Mouse (Mus musculus) hindbrain, postnatal 0 days (tissue): ENCODE measurements around the gene Fcgr4. TPM values are rescaled to one million over a fixed set of nuclear protein-coding genes. Genes with fewer than 3 reads are reported as not detected.

Experiments used
- ATAC-seq: fragments of 200-750 bp; cut with Nextera tagmentation; 2 replicates; pipeline ENCODE4 v1.8.0; 2017; ENCODE audit warnings: mild to moderate bottlenecking, moderate TSS enrichment, moderate library complexity
- DNase-seq: peaks from one replicate; pipeline ENCODE4 v3.0.0-alpha.2; 2015; ENCODE audit warnings: low spot score
- H3K27ac ChIP-seq: fragments of 300-500 bp; sonication (generic); 2 replicates; pipeline ENCODE4 v1.5.1; 2014; ENCODE audit warnings: mild to moderate bottlenecking
- H3K27me3 ChIP-seq: fragments of 300-500 bp; sonication (generic); 2 replicates; pipeline ENCODE4 v1.6.1; 2014; ENCODE audit warnings: low read length, mixed read lengths; ENCODE audit not compliant: insufficient read depth
- H3K36me3 ChIP-seq: fragments of 300-500 bp; sonication (generic); 2 replicates; pipeline ENCODE4 v1.6.1; 2014; ENCODE audit warnings: low read length, mixed read lengths; ENCODE audit not compliant: insufficient read depth
- H3K4me1 ChIP-seq: fragments of 300-500 bp; sonication (generic); 2 replicates; pipeline ENCODE4 v1.6.1; 2014; ENCODE audit warnings: antibody characterized with exemption, low read length, mixed read lengths; ENCODE audit not compliant: insufficient read depth
- H3K4me2 ChIP-seq: fragments of 300-500 bp; sonication (generic); 2 replicates; pipeline ENCODE4 v1.6.1; 2014; ENCODE audit warnings: low read depth, mild to moderate bottlenecking, low read length, moderate library complexity, mixed read lengths
- H3K4me3 ChIP-seq: fragments of 300-500 bp; sonication (generic); 2 replicates; pipeline ENCODE4 v1.5.1; 2014; ENCODE audit warnings: low read length
- H3K9ac ChIP-seq: fragments of 300-500 bp; sonication (generic); replicated peaks from 2 replicates; pipeline ENCODE4 v1.6.1; 2014; ENCODE audit warnings: mild to moderate bottlenecking, low read length, moderate library complexity, mixed read lengths
- H3K9me3 ChIP-seq: fragments of 300-500 bp; sonication (generic); 2 replicates; pipeline ENCODE4 v1.6.1; 2016; ENCODE audit warnings: low read length, mixed read lengths
- CTCF ChIP-seq: IDR thresholded peaks from 2 replicates; pipeline ENCODE4 v1.5.1; 2016; ENCODE audit warnings: antibody characterized with exemption, control low read depth, low read depth
- WGBS: fragments of 180-500 bp; shearing (Covaris S2); extraction: QIAGEN DNeasy Blood & Tissue Kit; methylation state at CpG from one replicate; pipeline ENCODE4 v1.1.7; 2014; 5-methylcytosine and 5-hydroxymethylcytosine counted together
- polyA plus RNA-seq: library from polyadenylated mRNA; unstranded; fragments of >200 nt; fragmentation: Nextera tagmentation; extraction: Ambion mirVana; gene quantifications from 2 replicates; pipeline ENCODE4 v1.2.1, GENCODE M21; 2015
- total RNA-seq: library from RNA; depleted of rRNA; stranded (reverse); fragments of >200 nt; gene quantifications from 2 replicates; pipeline ENCODE4 v1.2.3, GENCODE M21; 2014

Fcgr4 gene
- total and polyA plus RNA-seq, 2 experiments from 2014 or later, result 0.71 TPM; not detected in 1

DNA sequence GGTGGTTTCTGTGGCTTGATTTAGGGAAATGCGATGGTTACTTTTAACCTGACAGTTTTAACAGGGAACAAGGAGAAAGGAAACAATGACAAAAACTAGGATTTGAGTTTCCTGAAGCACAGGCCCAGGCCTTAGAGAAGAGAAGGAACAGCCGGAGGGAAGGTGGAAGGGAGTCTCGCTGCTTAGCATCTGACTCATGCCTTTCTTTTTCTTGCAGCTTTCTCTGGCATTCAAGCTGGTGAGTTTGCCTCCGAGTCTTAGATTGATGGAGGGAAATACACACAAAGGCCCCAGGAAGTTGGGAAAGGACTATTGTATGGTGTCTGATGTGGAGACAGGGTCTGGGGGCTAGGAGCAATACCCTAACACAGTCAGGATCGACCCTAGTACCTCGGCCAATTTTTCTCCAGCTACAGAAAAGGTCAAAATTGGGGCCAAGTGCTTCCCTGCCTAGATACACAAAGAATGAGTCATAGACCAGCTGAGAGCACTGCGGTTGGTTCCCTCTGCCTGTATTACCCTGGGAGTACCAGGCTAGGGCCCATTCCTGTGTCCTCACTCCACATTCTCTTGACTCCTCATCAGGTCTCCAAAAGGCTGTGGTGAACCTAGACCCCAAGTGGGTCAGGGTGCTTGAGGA lies 711 bp downstream of the Fcgr4 start:
- H3K36me3 ChIP-seq, result no peaks in the 10 kb centered on the region
- WGBS, result 70% methylated on average over 7 of the region's 7 CpGs

DNA sequence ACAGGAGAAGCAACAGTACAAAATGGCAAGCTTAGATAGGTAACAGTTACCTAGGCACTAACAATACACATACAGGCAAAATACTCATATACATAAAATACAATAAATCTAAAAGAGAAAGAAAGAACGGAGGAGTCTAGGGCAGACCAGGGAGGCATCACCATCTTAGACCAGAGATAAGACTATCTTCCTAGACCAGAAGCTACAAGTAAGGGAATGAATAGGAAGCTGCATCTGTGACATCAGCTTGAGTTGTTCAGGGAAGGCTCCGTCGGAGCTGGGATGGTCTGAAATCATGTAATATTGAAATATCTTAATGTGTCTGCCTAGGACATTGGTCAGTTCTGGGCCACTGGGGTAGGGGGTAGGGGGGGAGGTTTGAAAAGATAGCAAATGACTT lies 13.0 kb downstream of the Fcgr4 start:
- TF ChIP-seq CTCF, result no peak
- no peaks in the 10 kb centered on the region for H3K36me3 ChIP-seq
- no peaks in the 10 kb centered on the region for H3K9me3 ChIP-seq
- H3K27me3 ChIP-seq, result no peaks in the 10 kb centered on the region
- no peaks in the 10 kb centered on the region for H3K4me1 ChIP-seq
- H3K4me3 ChIP-seq, result no peak overlapping the region
- H3K9ac ChIP-seq, result no peak overlapping the region
- H3K4me2 ChIP-seq, result no peak overlapping the region
- WGBS, result 95% methylated on average over 3 of the region's 3 CpGs
- no peak overlapping the region for H3K27ac ChIP-seq
- DNase-seq (no peak), ATAC-seq (no peak)

More for the DNA sequence above, 711 bp downstream of the Fcgr4 start:
- H3K27ac ChIP-seq, result no peak overlapping the region
- no peak overlapping the region for H3K4me3 ChIP-seq
- TF ChIP-seq CTCF, result no peak
- DNase-seq (no peak), ATAC-seq (no peak)
- no peaks in the 10 kb centered on the region for H3K9me3 ChIP-seq
- no peaks in the 10 kb centered on the region for H3K27me3 ChIP-seq
- no peaks in the 10 kb centered on the region for H3K4me1 ChIP-seq
- H3K4me2 ChIP-seq, result no peak overlapping the region
- H3K9ac ChIP-seq, result no peak overlapping the region

DNA sequence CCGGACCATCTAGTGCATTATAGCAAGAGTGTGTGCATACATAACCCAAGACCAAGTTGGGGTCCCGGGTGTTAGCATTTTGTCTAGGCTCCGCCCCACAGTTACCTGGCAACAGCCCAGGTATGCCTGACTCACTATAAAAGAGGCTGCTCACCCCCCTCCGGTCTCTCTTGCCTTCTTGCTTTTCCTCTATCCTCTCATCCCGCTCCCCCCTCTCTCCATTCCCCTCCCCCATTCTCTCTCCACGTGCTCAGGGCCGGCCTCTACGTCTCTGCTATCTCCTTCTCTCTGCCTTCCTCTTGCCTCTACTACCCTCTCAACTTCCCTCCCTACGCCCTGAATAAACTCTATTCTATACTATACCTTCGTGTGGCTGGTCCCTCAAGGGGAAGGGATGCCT lies 14.0 kb downstream of the Fcgr4 start:
- Histone ChIP-seq H3K9ac (peak overlapping the region; percentile 40), H3K36me3 (no peaks in the 10 kb centered on the region), H3K4me1 (no peaks in the 10 kb centered on the region), H3K9me3 (no peaks in the 10 kb centered on the region), H3K4me3 (peak overlapping the region; percentile 57), H3K27ac (no peak overlapping the region), H3K27me3 (no peaks in the 10 kb centered on the region), H3K4me2 (peak overlapping the region; percentile 95)
- WGBS, result 5% methylated on average over 9 of the region's 10 CpGs
- ATAC-seq, result peak; percentile 49; the same call in 1 of the 2 replicates
- no peak for TF ChIP-seq CTCF
- DNase-seq, result peak; percentile 41

DNA sequence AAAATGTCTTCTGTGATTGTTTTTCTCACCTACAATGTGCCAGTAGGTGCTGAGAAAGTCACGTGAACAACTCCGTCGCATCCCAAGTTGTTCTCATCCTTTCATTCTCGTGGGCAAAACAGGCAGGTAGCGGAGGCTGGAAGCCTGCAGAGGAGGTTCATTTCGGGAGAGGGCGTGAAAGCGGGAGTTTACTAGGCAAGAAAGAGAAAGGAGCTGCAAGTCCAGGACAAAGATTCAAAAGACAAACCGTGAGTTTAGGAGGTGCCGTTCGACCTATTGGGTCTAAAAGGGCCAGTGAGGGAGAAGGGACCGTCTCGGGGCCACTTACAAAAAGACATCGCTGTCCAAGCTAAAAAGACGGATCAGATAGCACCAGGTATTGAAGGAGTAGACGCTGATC lies 14.5 kb downstream of the Fcgr4 start:
- TF ChIP-seq CTCF, result no peak
- ATAC-seq (no peak), DNase-seq (peak; percentile 46)
- Histone ChIP-seq H3K9me3 (no peaks in the 10 kb centered on the region), H3K4me3 (peak overlapping the region; percentile 57), H3K4me1 (no peaks in the 10 kb centered on the region), H3K36me3 (no peaks in the 10 kb centered on the region), H3K9ac (peak overlapping the region; percentile 40), H3K27me3 (no peaks in the 10 kb centered on the region), H3K27ac (no peak overlapping the region), H3K4me2 (peak overlapping the region; percentile 95)
- WGBS, result under 1% methylated on average over 16 of the region's 16 CpGs

DNA sequence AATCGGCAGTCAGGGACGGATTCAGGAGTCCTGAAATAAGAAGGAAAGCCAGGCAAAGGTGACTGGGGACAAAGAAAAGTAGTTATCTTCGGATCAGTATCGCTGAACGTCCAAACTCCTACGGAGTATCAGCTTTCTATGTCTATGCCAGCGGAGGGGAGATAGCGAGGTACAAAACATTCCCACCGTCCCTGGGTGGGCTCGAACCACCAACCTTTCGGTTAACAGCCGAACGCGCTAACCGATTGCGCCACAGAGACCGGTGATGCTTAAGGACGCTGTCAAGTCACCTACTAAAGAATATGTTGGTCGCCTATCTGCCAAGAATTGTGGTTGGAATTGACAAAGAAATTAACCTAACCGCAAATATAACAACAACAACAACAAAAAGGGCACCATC lies 15.0 kb downstream of the Fcgr4 start:
- Histone ChIP-seq H3K4me3 (peak overlapping the region; percentile 57), H3K36me3 (no peaks in the 10 kb centered on the region), H3K4me1 (no peaks in the 10 kb centered on the region), H3K9me3 (no peaks in the 10 kb centered on the region), H3K27me3 (no peaks in the 10 kb centered on the region), H3K4me2 (peak overlapping the region; percentile 95), H3K9ac (peak overlapping the region; percentile 40), H3K27ac (no peak overlapping the region)
- under 1% methylated on average over 20 of the region's 20 CpGs for WGBS
- DNase-seq (peak; percentile 90), ATAC-seq (peak; percentile 76)
- TF ChIP-seq CTCF, result no peak

DNA sequence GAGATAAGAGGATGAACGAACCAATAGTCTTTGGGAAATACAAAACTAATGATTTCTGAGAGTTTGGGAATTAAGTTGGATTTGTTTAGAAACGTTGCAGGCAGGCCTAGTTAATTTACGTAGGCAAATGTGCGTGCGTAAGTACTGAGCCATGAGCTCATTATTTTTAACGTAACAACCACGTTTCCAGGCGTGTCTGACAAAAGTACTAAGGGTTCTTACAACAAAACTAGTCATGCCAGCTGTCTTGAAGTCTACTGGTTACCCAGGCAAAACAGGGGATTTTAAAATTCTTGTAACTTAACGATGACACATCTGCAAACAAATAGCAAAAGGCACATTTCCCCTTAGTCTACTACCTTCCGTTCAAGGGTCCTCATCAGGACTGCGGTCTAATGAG lies 15.5 kb downstream of the Fcgr4 start:
- WGBS, result 5% methylated on average over 11 of the region's 11 CpGs
- no peak overlapping the region for H3K27ac ChIP-seq
- H3K4me2 ChIP-seq, result peak overlapping the region; percentile 95
- no peak for ATAC-seq
- peak overlapping the region; percentile 57 for H3K4me3 ChIP-seq
- no peaks in the 10 kb centered on the region for H3K4me1 ChIP-seq
- peak overlapping the region; percentile 35 for H3K9ac ChIP-seq
- peak; percentile 50 for DNase-seq
- no peaks in the 10 kb centered on the region for H3K36me3 ChIP-seq
- H3K9me3 ChIP-seq, result no peaks in the 10 kb centered on the region
- no peak for TF ChIP-seq CTCF
- no peaks in the 10 kb centered on the region for H3K27me3 ChIP-seq

DNA sequence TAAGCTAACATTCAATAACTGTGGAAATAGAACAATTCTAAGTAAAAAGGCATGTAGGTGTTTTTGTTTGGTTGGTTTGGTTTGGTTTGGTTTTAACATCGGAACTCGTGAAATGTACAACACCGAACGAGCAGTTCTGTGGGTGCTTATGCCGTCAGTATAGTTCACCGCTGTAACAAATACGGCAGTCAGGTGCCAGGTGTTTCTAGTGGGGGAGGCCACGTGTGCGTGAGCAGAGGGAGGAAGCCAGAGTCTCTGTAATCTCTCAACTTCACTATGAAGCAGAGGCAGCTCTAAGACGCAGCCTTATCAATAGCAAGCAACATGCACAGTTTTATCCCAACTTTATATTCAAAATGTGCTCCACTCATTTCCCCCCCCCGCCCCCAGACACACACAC lies 16.9 kb downstream of the Fcgr4 start:
- Histone ChIP-seq H3K27me3 (no peaks in the 10 kb centered on the region), H3K4me2 (peak overlapping the region; percentile 95; the same call in 1 of the 2 replicates), H3K27ac (no peak overlapping the region), H3K9ac (no peak overlapping the region), H3K9me3 (no peaks in the 10 kb centered on the region), H3K4me3 (no peak overlapping the region), H3K4me1 (no peaks in the 10 kb centered on the region), H3K36me3 (no peaks in the 10 kb centered on the region)
- DNase-seq (no peak), ATAC-seq (no peak)
- no peak for TF ChIP-seq CTCF
- WGBS, result 54% methylated on average over 11 of the region's 11 CpGs
